Mouse (Mus musculus): ENCODE measurements around the gene Adap1. TPM values are rescaled to one million over a fixed set of nuclear protein-coding genes. Genes with fewer than 3 reads are reported as not detected.

Adap1 gene
- polyA plus RNA-seq, 1 experiment from 2014 or later = 1.4 TPM

- WGBS (ENCODE audit: insufficient replicate concordance) = 75% methylated on average over 9 of the region's 9 CpGs
- no peak overlapping the region for H3K4me3 ChIP-seq (ENCODE audit: low read depth, low read length)
- no peak overlapping the region for H3K4me2 ChIP-seq
- no peak overlapping the region for H3K27ac ChIP-seq (ENCODE audit: low read depth, low read length)
- ATAC-seq (replicated peaks; ENCODE audit: insufficient number of reproducible peaks, low FRiP score, low TSS enrichment) = no peak
- peaks cover 45% of the 10 kb centered on the region for H3K27me3 ChIP-seq (ENCODE audit: control insufficient read depth, insufficient read depth, low read length)
- no peak overlapping the region for H3K9ac ChIP-seq (ENCODE audit: low read depth, low read length)
- H3K4me1 ChIP-seq (ENCODE audit: control insufficient read depth, insufficient read depth, low read length) = peaks cover 14% of the 10 kb centered on the region; the same call in 1 of the 2 replicates
- no peaks in the 10 kb centered on the region for H3K36me3 ChIP-seq (ENCODE audit: control insufficient read depth, insufficient read depth, low read length)
- no peaks in the 10 kb centered on the region for H3K9me3 ChIP-seq (replicated peaks; ENCODE audit: control insufficient read depth, low read length)
Measured at GRCm38 (mm10) chr5:139323260-139323924, 2.0 kb downstream of the Adap1 start.

DNA sequence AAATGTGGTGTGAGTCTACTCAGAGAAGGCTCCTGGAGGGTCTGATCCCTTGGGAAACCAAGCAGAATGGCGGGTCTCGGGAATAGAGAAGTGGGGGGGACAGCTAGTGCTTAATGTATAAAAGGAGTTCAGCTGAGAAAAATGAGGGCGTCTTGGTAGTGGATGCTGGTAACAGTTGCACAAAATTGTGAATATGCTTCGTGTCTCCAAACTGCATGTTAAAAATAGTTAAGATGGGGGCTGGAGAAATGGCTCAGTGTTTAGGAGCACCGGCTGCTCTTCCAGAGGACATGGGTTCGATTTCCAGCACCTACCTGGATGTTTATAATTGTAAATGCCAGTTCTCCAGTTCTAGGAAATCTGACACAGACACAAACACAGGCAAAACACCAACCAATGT lies 4.1 kb downstream of the Adap1 start:
- peaks cover 14% of the 10 kb centered on the region; the same call in 1 of the 2 replicates for H3K4me1 ChIP-seq (ENCODE audit: control insufficient read depth, insufficient read depth, low read length)

DNA sequence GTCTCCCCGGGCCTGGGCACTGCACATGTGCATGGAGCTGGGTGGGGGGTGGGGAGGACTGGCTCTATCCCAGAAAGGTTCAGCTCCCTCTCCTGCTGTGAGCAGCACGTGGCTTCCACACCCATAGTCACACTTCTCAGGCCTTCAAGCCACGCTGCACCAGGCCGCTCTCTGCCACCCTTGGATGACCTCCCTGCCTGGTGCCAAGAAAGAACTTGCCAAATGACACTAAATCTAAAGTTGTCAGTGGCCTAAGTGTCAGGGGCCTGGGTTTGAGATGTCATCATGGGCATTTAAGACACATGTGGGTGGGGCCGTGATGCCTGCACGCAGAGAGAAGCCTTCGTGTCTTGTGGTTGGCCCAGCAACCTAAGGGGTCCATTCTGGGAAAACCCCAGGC lies 5.0 kb downstream of the Adap1 start:
- no peak overlapping the region for H3K9ac ChIP-seq (ENCODE audit: low read depth, low read length)
- H3K4me2 ChIP-seq = no peak overlapping the region
- no peaks in the 10 kb centered on the region for H3K36me3 ChIP-seq (ENCODE audit: control insufficient read depth, insufficient read depth, low read length)
- peaks cover 23% of the 10 kb centered on the region for H3K27me3 ChIP-seq (ENCODE audit: control insufficient read depth, insufficient read depth, low read length)
- H3K9me3 ChIP-seq (replicated peaks; ENCODE audit: control insufficient read depth, low read length) = no peaks in the 10 kb centered on the region
- 75% methylated on average over 7 of the region's 7 CpGs for WGBS (ENCODE audit: insufficient replicate concordance)
- no peak overlapping the region for H3K4me3 ChIP-seq (ENCODE audit: low read depth, low read length)
- no peak overlapping the region for H3K27ac ChIP-seq (ENCODE audit: low read depth, low read length)
- peaks cover 12% of the 10 kb centered on the region; the same call in 1 of the 2 replicates for H3K4me1 ChIP-seq (ENCODE audit: control insufficient read depth, insufficient read depth, low read length)
- no peak for ATAC-seq (replicated peaks; ENCODE audit: insufficient number of reproducible peaks, low FRiP score, low TSS enrichment)

More for the DNA sequence above, 4.1 kb downstream of the Adap1 start:
- no peaks in the 10 kb centered on the region for H3K9me3 ChIP-seq (replicated peaks; ENCODE audit: control insufficient read depth, low read length)
- H3K27ac ChIP-seq (ENCODE audit: low read depth, low read length) = no peak overlapping the region
- ATAC-seq (replicated peaks; ENCODE audit: insufficient number of reproducible peaks, low FRiP score, low TSS enrichment) = no peak
- H3K4me2 ChIP-seq = no peak overlapping the region
- no peak overlapping the region for H3K9ac ChIP-seq (ENCODE audit: low read depth, low read length)
- no peaks in the 10 kb centered on the region for H3K36me3 ChIP-seq (ENCODE audit: control insufficient read depth, insufficient read depth, low read length)
- peaks cover 32% of the 10 kb centered on the region for H3K27me3 ChIP-seq (ENCODE audit: control insufficient read depth, insufficient read depth, low read length)
- H3K4me3 ChIP-seq (ENCODE audit: low read depth, low read length) = no peak overlapping the region
- 76% methylated on average over 6 of the region's 6 CpGs for WGBS (ENCODE audit: insufficient replicate concordance)

DNA sequence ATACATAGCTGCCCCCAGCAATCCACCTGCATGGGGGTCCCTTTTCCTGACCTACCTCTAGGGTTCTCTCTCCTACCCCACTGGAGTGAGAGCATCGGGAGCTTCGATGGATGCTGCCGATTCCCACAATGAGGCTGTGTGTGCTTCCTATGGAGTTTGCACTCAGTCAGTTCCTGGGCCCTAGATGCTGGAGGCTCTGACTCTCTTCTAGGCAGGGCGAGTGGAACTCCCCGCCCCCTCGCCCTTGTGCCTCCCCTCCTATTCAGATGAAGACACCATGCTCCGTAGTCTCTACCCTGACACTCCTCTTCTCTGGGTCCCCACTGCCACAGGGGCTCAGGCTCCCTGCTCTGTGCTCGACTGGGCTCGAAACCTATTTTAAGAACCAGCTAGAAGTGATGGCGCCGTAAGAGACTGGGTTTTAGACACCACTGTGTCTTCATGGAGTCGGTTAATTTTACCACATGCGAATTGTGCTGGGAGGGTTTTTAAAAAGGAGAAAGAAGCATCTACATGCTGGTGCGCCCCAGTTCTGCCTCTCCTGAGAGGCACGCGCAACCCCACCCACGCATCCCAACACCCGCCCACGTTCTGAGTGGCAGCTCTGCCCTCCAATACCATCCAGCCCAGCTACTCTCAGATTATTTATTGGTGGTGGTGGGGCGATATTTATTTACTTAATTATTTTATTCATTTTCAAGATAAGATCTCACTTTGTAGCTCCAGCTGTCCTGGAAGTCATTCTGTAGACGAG lies 7.5 kb downstream of the Adap1 start:
- Histone ChIP-seq H3K36me3 (ENCODE audit: control insufficient read depth, insufficient read depth, low read length) (no peaks in the 10 kb centered on the region), H3K4me3 (ENCODE audit: low read depth, low read length) (no peak overlapping the region), H3K4me1 (ENCODE audit: control insufficient read depth, insufficient read depth, low read length) (no peaks in the 10 kb centered on the region), H3K9ac (ENCODE audit: low read depth, low read length) (no peak overlapping the region), H3K27me3 (ENCODE audit: control insufficient read depth, insufficient read depth, low read length) (peaks cover under 1% of the 10 kb centered on the region; the same call in 1 of the 2 replicates), H3K4me2 (no peak overlapping the region), H3K9me3 (replicated peaks; ENCODE audit: control insufficient read depth, low read length) (no peaks in the 10 kb centered on the region), H3K27ac (ENCODE audit: low read depth, low read length) (no peak overlapping the region)
- 60% methylated on average over 21 of the region's 21 CpGs for WGBS (ENCODE audit: insufficient replicate concordance)
- no peak for ATAC-seq (replicated peaks; ENCODE audit: insufficient number of reproducible peaks, low FRiP score, low TSS enrichment)

DNA sequence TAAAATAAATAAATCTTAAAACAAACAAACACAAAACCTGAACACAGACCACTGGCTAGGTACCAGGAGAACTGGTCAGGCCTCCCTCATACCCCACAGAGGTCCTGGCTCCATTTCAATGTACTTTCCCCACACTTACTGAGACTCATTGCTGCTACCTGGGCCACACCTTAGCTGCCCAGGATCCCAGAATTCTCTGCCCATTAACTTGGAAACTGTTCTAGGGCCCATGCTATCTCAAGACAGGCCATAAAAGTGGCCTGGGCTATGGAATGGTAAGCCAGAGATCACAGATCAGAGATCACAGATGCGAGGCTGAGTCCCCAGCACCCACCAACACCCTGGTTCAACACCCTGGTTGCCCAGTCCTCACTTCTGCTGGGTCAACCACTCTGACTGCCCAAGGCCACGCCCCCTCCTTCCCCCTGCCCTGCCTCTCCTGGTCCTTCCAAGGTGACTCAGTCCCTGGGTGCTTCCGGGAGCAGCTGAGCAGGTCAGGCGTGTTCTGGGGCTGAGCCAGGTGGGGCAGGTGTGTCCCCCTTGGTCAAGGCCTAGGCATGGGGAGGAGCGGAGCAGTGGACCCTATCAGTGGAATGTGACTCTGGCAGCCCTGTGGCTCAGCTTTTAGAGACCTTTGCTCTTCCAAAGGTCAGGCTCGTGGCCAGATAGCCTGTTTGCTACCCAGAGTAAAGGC lies 8.3 kb downstream of the Adap1 start:
- Histone ChIP-seq H3K27me3 (ENCODE audit: control insufficient read depth, insufficient read depth, low read length) (no peaks in the 10 kb centered on the region), H3K9ac (ENCODE audit: low read depth, low read length) (no peak overlapping the region), H3K27ac (ENCODE audit: low read depth, low read length) (no peak overlapping the region), H3K4me3 (ENCODE audit: low read depth, low read length) (no peak overlapping the region), H3K4me2 (no peak overlapping the region), H3K9me3 (replicated peaks; ENCODE audit: control insufficient read depth, low read length) (no peaks in the 10 kb centered on the region), H3K4me1 (ENCODE audit: control insufficient read depth, insufficient read depth, low read length) (no peaks in the 10 kb centered on the region), H3K36me3 (ENCODE audit: control insufficient read depth, insufficient read depth, low read length) (no peaks in the 10 kb centered on the region)
- WGBS (ENCODE audit: insufficient replicate concordance) = 65% methylated on average over 6 of the region's 6 CpGs
- ATAC-seq (replicated peaks; ENCODE audit: insufficient number of reproducible peaks, low FRiP score, low TSS enrichment) = no peak; the same call in 1 of the 2 replicates

DNA sequence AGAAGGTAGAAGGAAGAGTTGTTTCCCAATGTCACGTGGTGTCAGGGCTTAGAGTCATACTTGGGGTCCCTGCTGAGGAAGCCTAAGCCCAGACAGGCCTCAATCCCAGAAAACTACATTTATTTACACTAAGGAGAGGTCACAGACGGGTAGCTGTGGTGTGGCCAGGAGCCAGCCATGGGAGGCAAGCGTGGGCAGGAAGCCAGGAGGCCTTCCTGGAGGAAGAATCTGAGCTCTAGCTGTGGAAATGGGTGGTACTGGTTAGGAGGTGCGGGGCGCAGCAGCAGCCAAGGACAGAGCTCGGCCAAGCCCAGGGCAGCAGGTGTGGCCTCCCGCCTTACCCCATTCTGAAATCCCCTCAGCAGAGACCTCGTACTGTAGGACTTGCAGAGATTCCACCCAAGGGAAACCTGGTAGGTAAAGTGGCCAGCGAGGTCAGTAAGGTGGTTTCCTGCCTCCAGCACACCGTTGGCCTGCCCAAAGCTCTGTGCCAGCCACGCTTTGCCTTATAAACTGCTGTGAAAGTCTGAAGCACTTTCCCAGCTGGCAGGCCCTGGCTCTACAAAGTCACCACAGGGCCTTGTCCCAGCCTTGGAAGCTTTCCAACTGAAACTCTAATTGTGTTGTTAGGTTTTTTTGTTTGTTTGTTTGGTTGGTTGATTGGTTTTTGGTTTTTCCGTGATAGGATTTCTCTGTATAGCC lies 10.3 kb downstream of the Adap1 start:
- 78% methylated on average over 12 of the region's 12 CpGs for WGBS (ENCODE audit: insufficient replicate concordance)
- H3K27me3 ChIP-seq (ENCODE audit: control insufficient read depth, insufficient read depth, low read length) = no peaks in the 10 kb centered on the region
- no peak overlapping the region for H3K27ac ChIP-seq (ENCODE audit: low read depth, low read length)
- no peak for ATAC-seq (replicated peaks; ENCODE audit: insufficient number of reproducible peaks, low FRiP score, low TSS enrichment)
- no peak overlapping the region for H3K4me3 ChIP-seq (ENCODE audit: low read depth, low read length)
- no peaks in the 10 kb centered on the region for H3K4me1 ChIP-seq (ENCODE audit: control insufficient read depth, insufficient read depth, low read length)
- H3K4me2 ChIP-seq = no peak overlapping the region
- no peaks in the 10 kb centered on the region for H3K36me3 ChIP-seq (ENCODE audit: control insufficient read depth, insufficient read depth, low read length)
- no peaks in the 10 kb centered on the region for H3K9me3 ChIP-seq (replicated peaks; ENCODE audit: control insufficient read depth, low read length)
- H3K9ac ChIP-seq (ENCODE audit: low read depth, low read length) = no peak overlapping the region

DNA sequence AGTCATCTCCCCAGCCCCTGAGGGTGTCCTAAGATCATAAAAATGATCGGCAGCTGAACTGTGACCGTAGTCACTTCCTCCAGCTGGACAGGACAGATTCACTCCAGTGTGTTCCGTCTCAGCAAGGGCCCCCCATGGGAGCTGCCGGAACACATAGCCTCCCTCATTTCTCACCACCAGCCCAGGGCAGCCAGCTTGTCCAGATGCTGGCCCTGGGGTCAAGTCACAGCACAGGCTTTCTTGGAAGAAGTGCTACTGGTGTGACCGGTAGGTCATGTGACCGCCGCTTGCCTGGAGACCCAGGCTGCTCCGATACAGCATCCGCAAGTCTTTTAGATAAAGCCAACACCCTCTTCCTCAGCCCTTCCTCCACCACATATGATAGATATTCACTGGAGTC lies 11.9 kb downstream of the Adap1 start:
- H3K4me3 ChIP-seq (ENCODE audit: low read depth, low read length) = no peak overlapping the region
- no peaks in the 10 kb centered on the region for H3K9me3 ChIP-seq (replicated peaks; ENCODE audit: control insufficient read depth, low read length)
- no peaks in the 10 kb centered on the region for H3K27me3 ChIP-seq (ENCODE audit: control insufficient read depth, insufficient read depth, low read length)
- no peaks in the 10 kb centered on the region for H3K36me3 ChIP-seq (ENCODE audit: control insufficient read depth, insufficient read depth, low read length)
- no peak overlapping the region for H3K4me2 ChIP-seq
- no peak overlapping the region for H3K9ac ChIP-seq (ENCODE audit: low read depth, low read length)
- H3K4me1 ChIP-seq (ENCODE audit: control insufficient read depth, insufficient read depth, low read length) = no peaks in the 10 kb centered on the region
- WGBS (ENCODE audit: insufficient replicate concordance) = 78% methylated on average over 9 of the region's 9 CpGs
- no peak for ATAC-seq (replicated peaks; ENCODE audit: insufficient number of reproducible peaks, low FRiP score, low TSS enrichment)
- no peak overlapping the region for H3K27ac ChIP-seq (ENCODE audit: low read depth, low read length)

GRCm38 (mm10) chr5:139311822-139312221 lies 13.6 kb downstream of the Adap1 start:
- Histone ChIP-seq H3K9me3 (replicated peaks; ENCODE audit: control insufficient read depth, low read length) (no peaks in the 10 kb centered on the region), H3K27ac (ENCODE audit: low read depth, low read length) (no peak overlapping the region), H3K4me1 (ENCODE audit: control insufficient read depth, insufficient read depth, low read length) (no peaks in the 10 kb centered on the region), H3K9ac (ENCODE audit: low read depth, low read length) (no peak overlapping the region), H3K4me3 (ENCODE audit: low read depth, low read length) (no peak overlapping the region), H3K27me3 (ENCODE audit: control insufficient read depth, insufficient read depth, low read length) (no peaks in the 10 kb centered on the region), H3K4me2 (no peak overlapping the region), H3K36me3 (ENCODE audit: control insufficient read depth, insufficient read depth, low read length) (no peaks in the 10 kb centered on the region)
- WGBS (ENCODE audit: insufficient replicate concordance) = 85% methylated on average over 9 of the region's 9 CpGs
- no peak for ATAC-seq (replicated peaks; ENCODE audit: insufficient number of reproducible peaks, low FRiP score, low TSS enrichment)
